Mouse (Mus musculus): ENCODE results near the gene Tmem132a.

Tmem132a gene

GRCm38 (mm10) chr19:10828321-10828720 is 41.4 kb downstream of the Tmem132a start:
- no peak for TF ChIP-seq GATA4 (IDR thresholded peaks at IDR 0.05; ENCODE audit: insufficient replicate concordance, low read length)

- TF ChIP-seq GATA4 (IDR thresholded peaks at IDR 0.05; ENCODE audit: insufficient replicate concordance, low read length): no peak
Observed at GRCm38 (mm10) chr19:10824061-10824460, 45.7 kb downstream of the Tmem132a start.

- TF ChIP-seq GATA4 (IDR thresholded peaks at IDR 0.05; ENCODE audit: insufficient replicate concordance, low read length): no peak
Observed at GRCm38 (mm10) chr19:10822534-10822933, 47.2 kb downstream of the Tmem132a start.

GRCm38 (mm10) chr19:10821319-10821718 is 48.4 kb downstream of the Tmem132a start:
- no peak for TF ChIP-seq GATA4 (IDR thresholded peaks at IDR 0.05; ENCODE audit: insufficient replicate concordance, low read length)

- TF ChIP-seq GATA4 (IDR thresholded peaks at IDR 0.05; ENCODE audit: insufficient replicate concordance, low read length): no peak
Observed at GRCm38 (mm10) chr19:10818217-10818946, 51.4 kb downstream of the Tmem132a start.

GRCm38 (mm10) chr19:10816462-10816861 is 53.3 kb downstream of the Tmem132a start:
- no peak for TF ChIP-seq GATA4 (IDR thresholded peaks at IDR 0.05; ENCODE audit: insufficient replicate concordance, low read length)

- no peak for TF ChIP-seq GATA4 (IDR thresholded peaks at IDR 0.05; ENCODE audit: insufficient replicate concordance, low read length)
Observed at GRCm38 (mm10) chr19:10815871-10816270, 53.9 kb downstream of the Tmem132a start.

- no peak for TF ChIP-seq GATA4 (IDR thresholded peaks at IDR 0.05; ENCODE audit: insufficient replicate concordance, low read length)
Observed at GRCm38 (mm10) chr19:10813905-10814304, 55.8 kb downstream of the Tmem132a start.

GRCm38 (mm10) chr19:10813039-10813438 is 56.7 kb downstream of the Tmem132a start:
- no peak for TF ChIP-seq GATA4 (IDR thresholded peaks at IDR 0.05; ENCODE audit: insufficient replicate concordance, low read length)

- TF ChIP-seq GATA4 (IDR thresholded peaks at IDR 0.05; ENCODE audit: insufficient replicate concordance, low read length): no peak
Observed at GRCm38 (mm10) chr19:10811471-10811870, 58.3 kb downstream of the Tmem132a start.

- no peak for TF ChIP-seq GATA4 (IDR thresholded peaks at IDR 0.05; ENCODE audit: insufficient replicate concordance, low read length)
Observed at GRCm38 (mm10) chr19:10810176-10810492, 59.6 kb downstream of the Tmem132a start.

GRCm38 (mm10) chr19:10809428-10810175 is 60.1 kb downstream of the Tmem132a start:
- no peak for TF ChIP-seq GATA4 (IDR thresholded peaks at IDR 0.05; ENCODE audit: insufficient replicate concordance, low read length)

- no peak for TF ChIP-seq GATA4 (IDR thresholded peaks at IDR 0.05; ENCODE audit: insufficient replicate concordance, low read length)
Observed at GRCm38 (mm10) chr19:10808524-10809233, 61.1 kb downstream of the Tmem132a start.
